Mouse (Mus musculus): ENCODE measurements around the gene Dcakd. TPM values are rescaled to one million over a fixed set of nuclear protein-coding genes. Genes with fewer than 3 reads are reported as not detected.

Dcakd gene
- polyA plus RNA-seq, 1 experiment from 2014 or later: 183 TPM

- H3K4me1 ChIP-seq (ENCODE audit: control insufficient read depth, insufficient read depth, low read length): no peaks in the 10 kb centered on the region
- no peak overlapping the region for H3K9ac ChIP-seq (replicated peaks; ENCODE audit: low read length)
- no peaks in the 10 kb centered on the region for H3K27me3 ChIP-seq (ENCODE audit: control insufficient read depth, insufficient read depth, low read length)
- no peak overlapping the region for H3K27ac ChIP-seq (replicated peaks; ENCODE audit: low read depth, low read length)
- DNase-seq (no peak), ATAC-seq (ENCODE audit: low FRiP score, low TSS enrichment) (no peak)
- no peak overlapping the region for H3K4me3 ChIP-seq (replicated peaks; ENCODE audit: low read depth, low read length)
- H3K9me3 ChIP-seq (ENCODE audit: control insufficient read depth, low read length): no peaks in the 10 kb centered on the region
- no peak overlapping the region for H3K4me2 ChIP-seq (ENCODE audit: low read length)
- WGBS: 54% methylated on average over 1 of the region's 1 CpGs
- H3K36me3 ChIP-seq (ENCODE audit: control insufficient read depth, insufficient read depth, low read length): no peaks in the 10 kb centered on the region
Measured at GRCm38 (mm10) chr11:102972326-102972725, 55.8 kb downstream of the Dcakd start.

- no peak overlapping the region for H3K9ac ChIP-seq (replicated peaks; ENCODE audit: low read length)
- no peak overlapping the region for H3K27ac ChIP-seq (replicated peaks; ENCODE audit: low read depth, low read length)
- 0 out of 2 replicates have a peak, but pooled peaks cover 2% of the 10 kb centered on the region for H3K4me1 ChIP-seq (ENCODE audit: control insufficient read depth, insufficient read depth, low read length)
- no peak overlapping the region for H3K4me3 ChIP-seq (replicated peaks; ENCODE audit: low read depth, low read length)
- H3K9me3 ChIP-seq (ENCODE audit: control insufficient read depth, low read length): no peaks in the 10 kb centered on the region
- DNase-seq (no peak), ATAC-seq (ENCODE audit: low FRiP score, low TSS enrichment) (no peak)
- H3K4me2 ChIP-seq (ENCODE audit: low read length): no peak overlapping the region
- no peaks in the 10 kb centered on the region for H3K36me3 ChIP-seq (ENCODE audit: control insufficient read depth, insufficient read depth, low read length)
- H3K27me3 ChIP-seq (ENCODE audit: control insufficient read depth, insufficient read depth, low read length): no peaks in the 10 kb centered on the region
- 45% methylated on average over 5 of the region's 5 CpGs for WGBS
Measured at GRCm38 (mm10) chr11:102971604-102972003, 56.5 kb downstream of the Dcakd start.

- Histone ChIP-seq H3K4me1 (ENCODE audit: control insufficient read depth, insufficient read depth, low read length) (peaks cover 18% of the 10 kb centered on the region), H3K27me3 (ENCODE audit: control insufficient read depth, insufficient read depth, low read length) (no peaks in the 10 kb centered on the region; the same call in 1 of the 2 replicates), H3K4me3 (replicated peaks; ENCODE audit: low read depth, low read length) (no peak overlapping the region), H3K9ac (replicated peaks; ENCODE audit: low read length) (no peak overlapping the region), H3K36me3 (ENCODE audit: control insufficient read depth, insufficient read depth, low read length) (no peaks in the 10 kb centered on the region), H3K4me2 (ENCODE audit: low read length) (no peak overlapping the region), H3K9me3 (ENCODE audit: control insufficient read depth, low read length) (no peaks in the 10 kb centered on the region), H3K27ac (replicated peaks; ENCODE audit: low read depth, low read length) (peak overlapping the region; percentile 85; the same call in 1 of the 2 replicates)
- ATAC-seq (ENCODE audit: low FRiP score, low TSS enrichment) (no peak), DNase-seq (no peak)
- 72% methylated on average over 16 of the region's 16 CpGs for WGBS
Measured at GRCm38 (mm10) chr11:102964547-102965091, 63.5 kb downstream of the Dcakd start.

- Histone ChIP-seq H3K36me3 (ENCODE audit: control insufficient read depth, insufficient read depth, low read length) (no peaks in the 10 kb centered on the region), H3K4me2 (ENCODE audit: low read length) (peak overlapping the region; percentile 48), H3K4me1 (ENCODE audit: control insufficient read depth, insufficient read depth, low read length) (peaks cover 18% of the 10 kb centered on the region), H3K27me3 (ENCODE audit: control insufficient read depth, insufficient read depth, low read length) (no peaks in the 10 kb centered on the region; the same call in 1 of the 2 replicates), H3K4me3 (replicated peaks; ENCODE audit: low read depth, low read length) (0 out of 2 replicates have a peak overlapping the region, but pooled peaks have one; percentile 7), H3K9ac (replicated peaks; ENCODE audit: low read length) (peak overlapping the region; percentile 31; the same call in 1 of the 2 replicates), H3K9me3 (ENCODE audit: control insufficient read depth, low read length) (no peaks in the 10 kb centered on the region), H3K27ac (replicated peaks; ENCODE audit: low read depth, low read length) (peak overlapping the region; percentile 85)
- 17% methylated on average over 24 of the region's 24 CpGs for WGBS
- ATAC-seq (ENCODE audit: low FRiP score, low TSS enrichment) (no peak; the same call in 1 of the 2 replicates), DNase-seq (peak; percentile 71)
Measured at GRCm38 (mm10) chr11:102963855-102964546, 64.1 kb downstream of the Dcakd start.

- Histone ChIP-seq H3K9me3 (ENCODE audit: control insufficient read depth, low read length) (no peaks in the 10 kb centered on the region), H3K4me1 (ENCODE audit: control insufficient read depth, insufficient read depth, low read length) (peaks cover 18% of the 10 kb centered on the region), H3K4me2 (ENCODE audit: low read length) (peak overlapping the region; percentile 48), H3K27me3 (ENCODE audit: control insufficient read depth, insufficient read depth, low read length) (no peaks in the 10 kb centered on the region; the same call in 1 of the 2 replicates), H3K36me3 (ENCODE audit: control insufficient read depth, insufficient read depth, low read length) (no peaks in the 10 kb centered on the region), H3K9ac (replicated peaks; ENCODE audit: low read length) (peak overlapping the region; percentile 31; the same call in 1 of the 2 replicates), H3K4me3 (replicated peaks; ENCODE audit: low read depth, low read length) (peak overlapping the region; percentile 7; the same call in 1 of the 2 replicates), H3K27ac (replicated peaks; ENCODE audit: low read depth, low read length) (peak overlapping the region; percentile 85)
- ATAC-seq (ENCODE audit: low FRiP score, low TSS enrichment): peak; percentile 48; the same call in 1 of the 2 replicates
- WGBS: under 1% methylated on average over 16 of the region's 16 CpGs
- peak; percentile 84 for DNase-seq
Measured at GRCm38 (mm10) chr11:102963246-102963854, 64.8 kb downstream of the Dcakd start.

- ATAC-seq (ENCODE audit: low FRiP score, low TSS enrichment): no peak
- H3K27ac ChIP-seq (replicated peaks; ENCODE audit: low read depth, low read length): peak overlapping the region; percentile 69
- peak overlapping the region; percentile 48 for H3K4me2 ChIP-seq (ENCODE audit: low read length)
- H3K36me3 ChIP-seq (ENCODE audit: control insufficient read depth, insufficient read depth, low read length): no peaks in the 10 kb centered on the region
- DNase-seq: no peak
- H3K4me1 ChIP-seq (ENCODE audit: control insufficient read depth, insufficient read depth, low read length): peaks cover 20% of the 10 kb centered on the region
- 18% methylated on average over 7 of the region's 7 CpGs for WGBS
- H3K9ac ChIP-seq (replicated peaks; ENCODE audit: low read length): no peak overlapping the region
- H3K9me3 ChIP-seq (ENCODE audit: control insufficient read depth, low read length): no peaks in the 10 kb centered on the region
- H3K27me3 ChIP-seq (ENCODE audit: control insufficient read depth, insufficient read depth, low read length): no peaks in the 10 kb centered on the region; the same call in 1 of the 2 replicates
- H3K4me3 ChIP-seq (replicated peaks; ENCODE audit: low read depth, low read length): no peak overlapping the region
Measured at GRCm38 (mm10) chr11:102962861-102963245, 65.3 kb downstream of the Dcakd start.

GRCm38 (mm10) chr11:102961082-102961481, 67.1 kb downstream of the Dcakd start:
- no peak for ATAC-seq (ENCODE audit: low FRiP score, low TSS enrichment)
- WGBS: 92% methylated on average over 4 of the region's 4 CpGs
- peaks cover 32% of the 10 kb centered on the region for H3K4me1 ChIP-seq (ENCODE audit: control insufficient read depth, insufficient read depth, low read length)

GRCm38 (mm10) chr11:102958870-102959269, 69.3 kb downstream of the Dcakd start:
- DNase-seq: no peak
- Histone ChIP-seq H3K9me3 (ENCODE audit: control insufficient read depth, low read length) (no peaks in the 10 kb centered on the region), H3K27me3 (ENCODE audit: control insufficient read depth, insufficient read depth, low read length) (no peaks in the 10 kb centered on the region), H3K4me1 (ENCODE audit: control insufficient read depth, insufficient read depth, low read length) (peaks cover 35% of the 10 kb centered on the region), H3K4me3 (replicated peaks; ENCODE audit: low read depth, low read length) (no peak overlapping the region), H3K9ac (replicated peaks; ENCODE audit: low read length) (no peak overlapping the region), H3K36me3 (ENCODE audit: control insufficient read depth, insufficient read depth, low read length) (no peaks in the 10 kb centered on the region), H3K27ac (replicated peaks; ENCODE audit: low read depth, low read length) (no peak overlapping the region), H3K4me2 (ENCODE audit: low read length) (no peak overlapping the region)
- WGBS: 89% methylated on average over 1 of the region's 1 CpGs
- no peak for ATAC-seq (ENCODE audit: low FRiP score, low TSS enrichment)

More at GRCm38 (mm10) chr11:102961082-102961481, 67.1 kb downstream of the Dcakd start:
- DNase-seq: no peak
- H3K27me3 ChIP-seq (ENCODE audit: control insufficient read depth, insufficient read depth, low read length): no peaks in the 10 kb centered on the region; the same call in 1 of the 2 replicates
- no peak overlapping the region for H3K4me3 ChIP-seq (replicated peaks; ENCODE audit: low read depth, low read length)
- no peak overlapping the region for H3K27ac ChIP-seq (replicated peaks; ENCODE audit: low read depth, low read length)
- no peaks in the 10 kb centered on the region for H3K36me3 ChIP-seq (ENCODE audit: control insufficient read depth, insufficient read depth, low read length)
- no peak overlapping the region for H3K4me2 ChIP-seq (ENCODE audit: low read length)
- H3K9me3 ChIP-seq (ENCODE audit: control insufficient read depth, low read length): no peaks in the 10 kb centered on the region
- no peak overlapping the region for H3K9ac ChIP-seq (replicated peaks; ENCODE audit: low read length)

All from midbrain, embryonic 14.5 days (tissue).